Mouse (Mus musculus) liver, adult 2 months (tissue): Measurements from ENCODE around the gene Tnp2. TPM values are rescaled to one million over a fixed set of nuclear protein-coding genes. Genes with fewer than 3 reads are reported as not detected.

Experiments
- DNase-seq: peaks from one replicate; pipeline ENCODE4 v3.0.0-alpha.2; 2011; ENCODE audit warnings: low read depth, low spot score; ENCODE audit errors: extremely low read depth
- H3K27ac ChIP-seq: fragments of 200-500 bp; replicated peaks from 2 replicates; pipeline ENCODE4 v1.5.1; 2012; ENCODE audit warnings: low read depth, mild to moderate bottlenecking, control low read depth, inconsistent platforms, low read length; ENCODE audit not compliant: insufficient read depth
- H3K27me3 ChIP-seq: fragments of 200-500 bp; 2 replicates; pipeline ENCODE4 v1.6.1; 2012; ENCODE audit warnings: mild to moderate bottlenecking, moderate library complexity, low read length, inconsistent platforms; ENCODE audit not compliant: control insufficient read depth, insufficient read depth
- H3K36me3 ChIP-seq: fragments of 200-500 bp; 2 replicates; pipeline ENCODE4 v1.6.1; 2012; ENCODE audit warnings: low read length, inconsistent platforms; ENCODE audit not compliant: control insufficient read depth, insufficient read depth
- H3K4me1 ChIP-seq: fragments of 200-500 bp; 2 replicates; pipeline ENCODE4 v1.6.1; 2011; ENCODE audit warnings: low read length; ENCODE audit not compliant: control insufficient read depth, insufficient read depth
- H3K4me3 ChIP-seq: fragments of 200-500 bp; 2 replicates; pipeline ENCODE4 v1.5.1; 2011; ENCODE audit warnings: low read depth, mild to moderate bottlenecking, control low read depth, low read length, moderate library complexity; ENCODE audit not compliant: insufficient read depth
- H3K79me2 ChIP-seq: fragments of 200-500 bp; 2 replicates; pipeline ENCODE4 v1.6.1; 2012; ENCODE audit warnings: inconsistent platforms, mild to moderate bottlenecking, low read length, moderate library complexity; ENCODE audit not compliant: control insufficient read depth, insufficient read depth
- H3K9ac ChIP-seq: fragments of 200-500 bp; 2 replicates; pipeline ENCODE4 v1.6.1; 2012; ENCODE audit warnings: low read depth, mild to moderate bottlenecking, control low read depth, inconsistent platforms, low read length
- CTCF ChIP-seq: fragments of 200-500 bp; IDR thresholded peaks from 2 replicates; pipeline ENCODE4 v1.5.1; 2011; ENCODE audit warnings: low read depth, low read length, control low read depth
- POLR2A ChIP-seq: fragments of 200-500 bp; IDR thresholded peaks from 2 replicates; pipeline ENCODE4 v1.6.1; 2011; ENCODE audit warnings: low read length, control low read depth; ENCODE audit not compliant: insufficient read depth; ENCODE audit errors: extremely low read depth
- WGBS: fragments of 180-500 bp; shearing (Covaris S2); methylation state at CpG from one replicate; pipeline ENCODE4 v1.1.7; 2018; 5-methylcytosine and 5-hydroxymethylcytosine counted together
- polyA plus RNA-seq: library from polyadenylated mRNA; depleted of rRNA; stranded (reverse); fragments of >200 nt; gene quantifications from 2 replicates; pipeline ENCODE4 v1.2.3, GENCODE M21; 2012
- total RNA-seq: library from RNA; depleted of rRNA; stranded (reverse); fragments of >200 nt; gene quantifications from 2 replicates; pipeline ENCODE4 v1.2.3, GENCODE M21; 2014

Tnp2 gene
- total and polyA plus RNA-seq, 2 experiments, result not detected

DNA sequence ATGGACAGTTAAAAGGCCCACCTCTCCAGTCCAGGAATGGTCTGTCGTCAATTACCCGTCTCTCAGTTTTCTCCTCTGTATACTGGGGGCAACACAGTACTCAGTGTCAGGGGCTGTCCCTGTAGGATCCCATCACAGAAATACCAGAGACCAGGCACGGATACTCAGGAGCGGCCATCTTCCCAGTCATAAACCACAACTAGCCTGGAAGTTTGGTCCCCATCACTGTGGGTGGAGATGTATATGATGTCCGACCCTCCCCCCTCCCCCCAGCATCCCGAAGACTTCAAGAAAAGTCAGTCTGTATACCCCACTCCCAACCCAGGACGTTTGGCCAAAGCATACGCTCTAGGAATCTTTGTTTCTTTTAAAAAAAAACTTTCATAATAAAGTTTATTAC is 5.0 kb downstream of the Tnp2 start:
- no peak for TF ChIP-seq POLR2A
- no peak for TF ChIP-seq CTCF
- 84% methylated on average over 8 of the region's 8 CpGs for WGBS
- H3K9ac ChIP-seq, result no peak overlapping the region
- 0 out of 2 replicates have a peak, but pooled peaks cover 5% of the 10 kb centered on the region for H3K27me3 ChIP-seq
- no peak for DNase-seq
- no peaks in the 10 kb centered on the region for H3K4me1 ChIP-seq
- H3K79me2 ChIP-seq, result no peaks in the 10 kb centered on the region
- no peaks in the 10 kb centered on the region for H3K36me3 ChIP-seq
- no peak overlapping the region for H3K4me3 ChIP-seq
- H3K27ac ChIP-seq, result no peak overlapping the region

DNA sequence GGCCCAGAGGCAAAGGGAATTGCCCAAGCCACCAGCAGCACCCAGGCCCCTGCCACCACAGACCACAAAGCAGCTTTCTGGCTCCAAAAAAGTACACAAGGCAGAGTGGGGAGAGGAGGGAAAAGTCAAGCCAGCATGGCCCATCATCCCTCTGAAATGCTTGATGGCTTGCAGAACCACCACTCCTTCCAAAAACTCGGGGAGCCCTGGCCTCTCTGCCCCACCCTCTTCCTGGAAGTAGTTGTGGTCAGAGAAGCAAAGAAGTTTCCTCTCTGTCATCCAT is 5.4 kb downstream of the Tnp2 start:
- TF ChIP-seq POLR2A (no peak), CTCF (no peak)
- WGBS, result 50% methylated on average over 1 of the region's 1 CpGs
- H3K27ac ChIP-seq, result no peak overlapping the region
- H3K4me1 ChIP-seq, result no peaks in the 10 kb centered on the region
- H3K4me3 ChIP-seq, result no peak overlapping the region
- DNase-seq, result no peak
- 0 out of 2 replicates have a peak, but pooled peaks cover 5% of the 10 kb centered on the region for H3K27me3 ChIP-seq
- no peaks in the 10 kb centered on the region for H3K36me3 ChIP-seq
- H3K79me2 ChIP-seq, result no peaks in the 10 kb centered on the region
- H3K9ac ChIP-seq, result no peak overlapping the region

DNA sequence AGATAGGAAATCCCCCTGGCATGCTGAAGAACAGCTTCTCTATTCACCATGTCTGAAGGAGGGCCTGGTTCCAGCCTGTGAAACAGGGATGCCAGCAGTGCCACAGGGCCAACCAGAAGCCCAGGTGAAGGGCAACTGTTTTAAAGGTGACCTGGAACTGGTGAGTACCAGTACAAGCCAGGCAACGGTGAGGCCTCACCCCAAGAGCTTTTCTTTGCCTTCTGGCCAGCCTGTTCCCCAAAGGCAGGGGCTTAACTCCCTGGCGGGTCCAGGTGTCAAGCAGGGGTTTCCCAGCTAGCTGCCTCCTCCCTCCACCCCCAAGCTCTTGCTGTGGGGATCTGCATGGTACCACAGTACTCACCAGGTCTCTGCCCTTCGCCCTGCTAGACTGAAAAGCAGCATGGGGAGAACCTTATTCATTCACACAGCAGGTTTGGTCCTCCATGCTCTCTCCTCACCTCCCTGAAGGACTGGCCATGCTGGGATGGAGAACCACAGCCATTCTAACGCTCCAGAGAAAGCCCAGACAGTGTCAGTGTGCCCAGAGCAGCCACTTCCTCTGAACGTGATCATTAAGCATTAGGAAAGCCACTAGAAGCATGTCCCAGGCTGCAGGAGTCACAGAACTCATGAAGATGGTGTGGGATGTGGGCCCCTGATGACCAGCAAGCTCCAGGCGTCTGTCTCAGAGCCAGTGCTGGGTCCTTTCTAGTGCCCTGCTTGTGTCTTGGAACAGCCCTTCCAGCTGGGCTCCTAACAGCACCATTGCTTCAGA is 5.9 kb downstream of the Tnp2 start:
- no peaks in the 10 kb centered on the region for H3K36me3 ChIP-seq
- H3K27ac ChIP-seq, result no peak overlapping the region
- WGBS, result 80% methylated on average over 6 of the region's 6 CpGs
- no peak for DNase-seq
- H3K4me3 ChIP-seq, result no peak overlapping the region; the same call in 1 of the 2 replicates
- H3K4me1 ChIP-seq, result no peaks in the 10 kb centered on the region
- TF ChIP-seq CTCF (no peak), POLR2A (no peak)
- no peak overlapping the region for H3K9ac ChIP-seq
- no peaks in the 10 kb centered on the region for H3K79me2 ChIP-seq
- H3K27me3 ChIP-seq, result 0 out of 2 replicates have a peak, but pooled peaks cover 5% of the 10 kb centered on the region

DNA sequence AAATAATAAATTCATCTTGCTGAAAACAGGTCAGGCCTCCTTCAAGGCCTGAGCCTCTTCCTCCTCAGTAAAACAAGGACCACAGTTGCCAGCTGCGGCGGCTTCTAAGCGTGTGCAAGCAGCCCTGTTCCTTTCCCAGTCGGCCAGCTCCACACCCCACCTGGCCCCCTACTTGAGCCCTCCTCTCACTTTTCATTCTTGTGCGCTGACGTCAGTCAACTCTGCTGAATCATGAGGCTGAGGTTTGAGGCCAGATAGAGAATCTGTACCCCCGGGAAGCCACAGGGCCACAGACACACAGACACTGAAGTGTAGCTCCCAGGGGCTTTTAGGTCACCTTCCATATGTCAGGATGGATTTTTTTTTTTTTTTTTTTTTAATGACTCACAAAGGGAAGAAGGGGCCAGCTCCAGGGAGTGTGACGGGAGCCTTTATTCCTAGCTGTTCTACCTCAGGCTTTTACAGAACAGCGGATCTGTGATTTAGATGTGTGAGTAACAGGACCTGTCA is 6.5 kb downstream of the Tnp2 start:
- Histone ChIP-seq H3K79me2 (no peaks in the 10 kb centered on the region), H3K36me3 (no peaks in the 10 kb centered on the region), H3K27ac (no peak overlapping the region), H3K27me3 (0 out of 2 replicates have a peak, but pooled peaks cover 5% of the 10 kb centered on the region), H3K9ac (no peak overlapping the region), H3K4me3 (no peak overlapping the region), H3K4me1 (no peaks in the 10 kb centered on the region)
- TF ChIP-seq POLR2A (no peak), CTCF (no peak)
- 89% methylated on average over 9 of the region's 9 CpGs for WGBS
- DNase-seq, result no peak

DNA sequence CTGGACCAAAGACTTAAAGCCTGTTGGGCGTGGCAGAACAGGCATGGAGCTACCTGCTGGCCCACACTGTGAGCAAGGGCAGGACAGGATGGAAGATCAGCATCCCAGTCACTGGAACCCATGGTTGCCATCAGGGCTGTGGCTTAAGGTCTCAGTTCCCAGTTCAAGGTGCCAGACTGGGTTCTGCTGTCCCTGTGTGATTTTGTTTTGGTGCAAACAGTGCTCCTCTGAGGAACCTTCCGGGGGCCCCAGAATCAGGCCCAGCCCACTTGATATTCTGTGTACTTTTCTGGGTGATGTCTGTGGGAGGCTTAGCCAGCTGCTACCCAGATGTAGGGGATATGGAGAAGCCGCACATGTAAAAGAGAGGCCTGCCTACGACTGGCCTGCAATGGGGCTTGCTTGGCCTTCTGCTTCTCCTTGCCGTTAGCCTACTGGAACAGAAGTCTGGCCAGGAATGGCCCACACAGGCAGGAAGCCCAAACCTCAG is 7.8 kb downstream of the Tnp2 start:
- Histone ChIP-seq H3K27ac (no peak overlapping the region), H3K27me3 (0 out of 2 replicates have a peak, but pooled peaks cover 5% of the 10 kb centered on the region), H3K4me3 (no peak overlapping the region), H3K79me2 (no peaks in the 10 kb centered on the region), H3K4me1 (no peaks in the 10 kb centered on the region), H3K36me3 (no peaks in the 10 kb centered on the region), H3K9ac (no peak overlapping the region)
- TF ChIP-seq POLR2A, result no peak
- TF ChIP-seq CTCF, result no peak
- 88% methylated on average over 5 of the region's 5 CpGs for WGBS
- DNase-seq, result no peak
